Mouse (Mus musculus): ENCODE data around the gene Rab44. TPM values are rescaled to one million over a fixed set of nuclear protein-coding genes. Genes with fewer than 3 reads are reported as not detected.

Gene Rab44
- polyA plus RNA-seq, 1 experiment from 2014 or later = 0.35 TPM

- Histone ChIP-seq H3K4me1 (peaks cover 8% of the 10 kb centered on the region), H3K9me3 (peaks cover 14% of the 10 kb centered on the region), H3K27ac (replicated peaks) (no peak overlapping the region), H3K4me3 (no peak overlapping the region), H3K36me3 (peaks cover 14% of the 10 kb centered on the region), H3K4me2 (no peak overlapping the region), H3K27me3 (replicated peaks) (no peaks in the 10 kb centered on the region), H3K9ac (no peak overlapping the region)
- ATAC-seq (ENCODE audit: extremely low read depth, insufficient number of reproducible peaks, low FRiP score, low TSS enrichment) = no peak
- 88% methylated on average over 15 of the region's 15 CpGs for WGBS
Observed at GRCm38 (mm10) chr17:29158899-29159298, 45.0 kb downstream of the Rab44 start.

- Histone ChIP-seq H3K9ac (no peak overlapping the region), H3K9me3 (peaks cover 14% of the 10 kb centered on the region), H3K36me3 (peaks cover 14% of the 10 kb centered on the region), H3K27me3 (replicated peaks) (no peaks in the 10 kb centered on the region), H3K4me2 (no peak overlapping the region), H3K27ac (replicated peaks) (no peak overlapping the region), H3K4me1 (peaks cover 12% of the 10 kb centered on the region), H3K4me3 (no peak overlapping the region)
- ATAC-seq (ENCODE audit: extremely low read depth, insufficient number of reproducible peaks, low FRiP score, low TSS enrichment) = no peak
- WGBS = 87% methylated on average over 5 of the region's 5 CpGs
Observed at GRCm38 (mm10) chr17:29159320-29159719, 45.4 kb downstream of the Rab44 start.

GRCm38 (mm10) chr17:29159743-29160455 lies 46.0 kb downstream of the Rab44 start:
- Histone ChIP-seq H3K27ac (replicated peaks) (no peak overlapping the region), H3K4me1 (peaks cover 18% of the 10 kb centered on the region), H3K4me2 (no peak overlapping the region), H3K4me3 (no peak overlapping the region), H3K36me3 (peaks cover 14% of the 10 kb centered on the region), H3K9ac (no peak overlapping the region), H3K27me3 (replicated peaks) (no peaks in the 10 kb centered on the region), H3K9me3 (peaks cover 14% of the 10 kb centered on the region)
- no peak for ATAC-seq (ENCODE audit: extremely low read depth, insufficient number of reproducible peaks, low FRiP score, low TSS enrichment)
- WGBS = 81% methylated on average over 16 of the region's 16 CpGs

GRCm38 (mm10) chr17:29162334-29162733 lies 48.4 kb downstream of the Rab44 start:
- peaks cover 6% of the 10 kb centered on the region for H3K27me3 ChIP-seq (replicated peaks)
- no peak for ATAC-seq (ENCODE audit: extremely low read depth, insufficient number of reproducible peaks, low FRiP score, low TSS enrichment)
- H3K27ac ChIP-seq (replicated peaks) = no peak overlapping the region

GRCm38 (mm10) chr17:29164469-29165111 lies 50.6 kb downstream of the Rab44 start:
- H3K4me3 ChIP-seq = 0 out of 2 replicates have a peak overlapping the region, but pooled peaks have one; percentile 2
- no peak for ATAC-seq (ENCODE audit: extremely low read depth, insufficient number of reproducible peaks, low FRiP score, low TSS enrichment)

More at GRCm38 (mm10) chr17:29162334-29162733, 48.4 kb downstream of the Rab44 start:
- Histone ChIP-seq H3K9me3 (peaks cover 14% of the 10 kb centered on the region), H3K36me3 (peaks cover 14% of the 10 kb centered on the region), H3K9ac (no peak overlapping the region), H3K4me3 (no peak overlapping the region), H3K4me1 (peaks cover 33% of the 10 kb centered on the region), H3K4me2 (no peak overlapping the region)
- WGBS = 89% methylated on average over 13 of the region's 13 CpGs

GRCm38 (mm10) chr17:29165452-29165851 lies 51.5 kb downstream of the Rab44 start:
- no peak overlapping the region for H3K27ac ChIP-seq (replicated peaks)
- H3K4me2 ChIP-seq = no peak overlapping the region
- 20% methylated on average over 6 of the region's 6 CpGs for WGBS
- H3K27me3 ChIP-seq (replicated peaks) = peaks cover 12% of the 10 kb centered on the region
- H3K9me3 ChIP-seq = peaks cover 14% of the 10 kb centered on the region
- H3K4me1 ChIP-seq = peaks cover 33% of the 10 kb centered on the region
- H3K36me3 ChIP-seq = peaks cover 13% of the 10 kb centered on the region
- no peak for ATAC-seq (ENCODE audit: extremely low read depth, insufficient number of reproducible peaks, low FRiP score, low TSS enrichment)
- H3K4me3 ChIP-seq = no peak overlapping the region
- H3K9ac ChIP-seq = peak overlapping the region; percentile 63; the same call in 1 of the 2 replicates

More at GRCm38 (mm10) chr17:29164469-29165111, 50.6 kb downstream of the Rab44 start:
- H3K9me3 ChIP-seq = peaks cover 14% of the 10 kb centered on the region
- peaks cover 9% of the 10 kb centered on the region for H3K27me3 ChIP-seq (replicated peaks)
- H3K4me2 ChIP-seq = peak overlapping the region; percentile 57
- WGBS = 10% methylated on average over 17 of the region's 17 CpGs
- peak overlapping the region; percentile 63 for H3K9ac ChIP-seq
- H3K4me1 ChIP-seq = peaks cover 33% of the 10 kb centered on the region
- H3K36me3 ChIP-seq = peaks cover 14% of the 10 kb centered on the region
- 0 out of 2 replicates have a peak overlapping the region, but pooled peaks have one; percentile 21 for H3K27ac ChIP-seq (replicated peaks)

GRCm38 (mm10) chr17:29165967-29166578 lies 52.1 kb downstream of the Rab44 start:
- no peak overlapping the region; the same call in 1 of the 2 replicates for H3K9ac ChIP-seq
- H3K27me3 ChIP-seq (replicated peaks) = peaks cover 12% of the 10 kb centered on the region
- peaks cover 33% of the 10 kb centered on the region for H3K4me1 ChIP-seq
- ATAC-seq (ENCODE audit: extremely low read depth, insufficient number of reproducible peaks, low FRiP score, low TSS enrichment) = no peak
- H3K36me3 ChIP-seq = peaks cover 7% of the 10 kb centered on the region; the same call in 1 of the 2 replicates
- 0 out of 2 replicates have a peak overlapping the region, but pooled peaks have one; percentile 15 for H3K27ac ChIP-seq (replicated peaks)
- WGBS = 42% methylated on average over 8 of the region's 8 CpGs
- peaks cover 12% of the 10 kb centered on the region for H3K9me3 ChIP-seq
- H3K4me3 ChIP-seq = no peak overlapping the region
- no peak overlapping the region for H3K4me2 ChIP-seq

GRCm38 (mm10) chr17:29167371-29167770 lies 53.4 kb downstream of the Rab44 start:
- H3K4me2 ChIP-seq = no peak overlapping the region
- no peaks in the 10 kb centered on the region for H3K36me3 ChIP-seq
- peaks cover 46% of the 10 kb centered on the region for H3K4me1 ChIP-seq
- H3K9me3 ChIP-seq = no peaks in the 10 kb centered on the region
- H3K27me3 ChIP-seq (replicated peaks) = peaks cover 12% of the 10 kb centered on the region
- 59% methylated on average over 6 of the region's 6 CpGs for WGBS
- H3K9ac ChIP-seq = peak overlapping the region; percentile 19; the same call in 1 of the 2 replicates
- H3K4me3 ChIP-seq = no peak overlapping the region
- no peak for ATAC-seq (ENCODE audit: extremely low read depth, insufficient number of reproducible peaks, low FRiP score, low TSS enrichment)
- H3K27ac ChIP-seq (replicated peaks) = no peak overlapping the region

GRCm38 (mm10) chr17:29168438-29168837 lies 54.5 kb downstream of the Rab44 start:
- Histone ChIP-seq H3K27ac (replicated peaks) (no peak overlapping the region), H3K9me3 (no peaks in the 10 kb centered on the region), H3K4me2 (no peak overlapping the region), H3K9ac (no peak overlapping the region), H3K27me3 (replicated peaks) (peaks cover 12% of the 10 kb centered on the region), H3K36me3 (no peaks in the 10 kb centered on the region), H3K4me3 (no peak overlapping the region), H3K4me1 (peaks cover 46% of the 10 kb centered on the region)
- ATAC-seq (ENCODE audit: extremely low read depth, insufficient number of reproducible peaks, low FRiP score, low TSS enrichment) = no peak
- WGBS = 83% methylated on average over 4 of the region's 4 CpGs

GRCm38 (mm10) chr17:29168996-29169601 lies 55.2 kb downstream of the Rab44 start:
- no peak overlapping the region for H3K27ac ChIP-seq (replicated peaks)
- no peak overlapping the region for H3K4me3 ChIP-seq
- 68% methylated on average over 12 of the region's 12 CpGs for WGBS
- peaks cover 43% of the 10 kb centered on the region for H3K4me1 ChIP-seq
- H3K36me3 ChIP-seq = no peaks in the 10 kb centered on the region
- H3K27me3 ChIP-seq (replicated peaks) = peaks cover 12% of the 10 kb centered on the region
- no peak overlapping the region for H3K4me2 ChIP-seq
- no peaks in the 10 kb centered on the region for H3K9me3 ChIP-seq
- H3K9ac ChIP-seq = no peak overlapping the region
- no peak for ATAC-seq (ENCODE audit: extremely low read depth, insufficient number of reproducible peaks, low FRiP score, low TSS enrichment)
